Mouse (Mus musculus) embryo, embryonic 11.5 days (tissue): Measurements from ENCODE around the gene Tnik.

Source experiments
- DNase-seq: peaks from one replicate; pipeline ENCODE4 v3.0.0-alpha.2; 2012; ENCODE audit warnings: low read depth, low spot score

Tnik gene

GRCm38 (mm10) chr3:28542941-28543340 lies 279.9 kb downstream of the Tnik start:
- DNase-seq = no peak

GRCm38 (mm10) chr3:28543380-28543984 lies 280.5 kb downstream of the Tnik start:
- no peak for DNase-seq

GRCm38 (mm10) chr3:28544345-28544869 lies 281.4 kb downstream of the Tnik start:
- no peak for DNase-seq

GRCm38 (mm10) chr3:28547965-28548730 lies 285.1 kb downstream of the Tnik start:
- DNase-seq = no peak

DNA sequence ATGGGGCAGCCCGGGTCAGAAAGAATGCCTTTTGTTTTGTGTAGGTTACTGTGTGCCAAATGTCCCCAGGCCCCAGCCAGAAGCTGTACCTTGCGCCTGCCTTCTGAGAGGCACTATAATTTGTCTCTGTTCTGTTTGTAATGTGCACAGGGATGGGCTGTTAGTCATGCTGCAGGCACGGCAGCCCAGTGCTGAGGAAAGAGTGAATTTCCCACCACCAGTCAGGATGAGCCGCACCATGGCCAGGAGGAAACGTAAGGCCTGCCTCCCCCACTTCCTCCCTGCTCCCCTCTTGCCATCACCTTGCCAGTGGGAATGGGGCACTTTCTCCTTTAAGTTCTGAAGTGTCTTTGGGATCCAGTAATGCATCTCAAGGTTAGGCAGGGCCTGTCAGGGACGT lies 286.4 kb downstream of the Tnik start:
- DNase-seq = no peak

GRCm38 (mm10) chr3:28550497-28551093 lies 287.6 kb downstream of the Tnik start:
- DNase-seq = no peak

DNA sequence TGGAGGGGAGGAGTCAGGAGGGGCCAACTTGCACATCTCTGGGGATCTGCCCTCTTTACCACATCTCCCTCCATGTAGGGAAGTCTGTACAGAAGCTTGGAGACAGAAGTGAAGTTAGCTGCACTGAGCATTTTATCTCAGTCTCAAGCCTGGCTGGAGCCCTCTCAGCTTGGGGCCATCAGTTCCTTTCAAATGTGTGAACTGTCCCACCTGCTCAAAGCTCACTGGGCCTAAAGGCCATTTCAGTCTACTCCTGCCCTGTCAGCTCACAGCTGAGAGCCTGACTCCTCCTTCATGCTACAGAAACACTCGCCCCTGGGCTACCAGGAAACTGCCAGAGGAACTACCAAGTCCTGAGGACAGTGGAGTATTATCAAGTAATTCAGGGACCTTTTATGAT lies 288.7 kb downstream of the Tnik start:
- no peak for DNase-seq

DNA sequence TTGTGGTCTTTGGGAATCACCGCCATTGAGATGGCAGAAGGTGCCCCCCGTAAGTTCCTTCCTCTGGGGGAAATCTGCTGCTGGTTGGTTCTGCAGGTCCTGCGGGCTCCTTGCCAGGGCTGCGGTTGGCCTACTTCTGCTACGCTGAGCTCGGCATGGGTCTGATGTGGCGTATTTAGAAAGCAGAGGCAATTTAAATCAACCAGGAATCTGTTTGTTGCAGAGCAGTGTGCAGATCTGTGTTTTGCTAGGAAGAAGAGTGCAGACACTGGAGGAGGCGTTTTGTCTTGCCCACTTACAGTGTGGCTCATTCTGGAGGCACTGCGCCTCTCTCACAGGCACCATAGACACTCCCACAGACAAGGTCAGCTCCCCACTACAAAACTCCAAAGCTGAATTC lies 291.9 kb downstream of the Tnik start:
- no peak for DNase-seq

DNA sequence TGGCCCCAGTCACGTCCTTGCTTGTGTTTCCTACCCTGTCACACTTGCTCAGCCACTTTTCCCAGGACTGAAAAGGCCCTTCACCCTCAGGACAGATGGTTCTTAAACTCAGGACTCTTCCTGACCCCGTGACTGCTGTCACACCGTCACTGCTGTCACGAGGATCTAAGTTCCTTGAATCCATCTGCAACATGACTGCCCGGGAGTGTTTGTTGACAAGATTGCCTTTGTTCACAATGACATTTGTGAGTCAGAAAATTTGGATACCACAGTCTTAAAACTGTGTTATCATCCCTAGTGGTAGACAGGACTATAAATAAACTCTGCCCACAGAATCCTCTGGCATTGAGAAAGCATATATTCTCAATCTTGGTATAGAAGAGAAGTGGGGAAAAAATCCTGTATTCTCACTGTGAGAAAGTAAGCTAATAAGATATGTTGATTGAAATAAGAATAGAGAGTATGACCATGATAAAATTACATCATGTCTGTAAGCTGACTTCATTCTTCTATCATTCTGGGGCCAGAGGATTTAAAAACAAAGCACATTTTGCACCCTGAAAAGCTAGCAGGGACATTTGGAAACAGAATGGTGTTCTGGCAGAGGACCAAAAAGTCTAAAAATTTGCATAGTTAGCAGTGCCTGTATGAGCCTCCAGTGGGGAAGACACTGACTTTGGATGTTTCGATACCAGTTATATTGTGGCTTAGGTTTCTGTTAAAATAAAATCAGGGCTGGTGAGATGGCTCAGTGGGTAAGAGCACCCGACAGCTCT lies 293.0 kb downstream of the Tnik start:
- DNase-seq = no peak

GRCm38 (mm10) chr3:28558328-28558871 lies 295.4 kb downstream of the Tnik start:
- no peak for DNase-seq

GRCm38 (mm10) chr3:28561408-28561807 lies 298.4 kb downstream of the Tnik start:
- DNase-seq = no peak

DNA sequence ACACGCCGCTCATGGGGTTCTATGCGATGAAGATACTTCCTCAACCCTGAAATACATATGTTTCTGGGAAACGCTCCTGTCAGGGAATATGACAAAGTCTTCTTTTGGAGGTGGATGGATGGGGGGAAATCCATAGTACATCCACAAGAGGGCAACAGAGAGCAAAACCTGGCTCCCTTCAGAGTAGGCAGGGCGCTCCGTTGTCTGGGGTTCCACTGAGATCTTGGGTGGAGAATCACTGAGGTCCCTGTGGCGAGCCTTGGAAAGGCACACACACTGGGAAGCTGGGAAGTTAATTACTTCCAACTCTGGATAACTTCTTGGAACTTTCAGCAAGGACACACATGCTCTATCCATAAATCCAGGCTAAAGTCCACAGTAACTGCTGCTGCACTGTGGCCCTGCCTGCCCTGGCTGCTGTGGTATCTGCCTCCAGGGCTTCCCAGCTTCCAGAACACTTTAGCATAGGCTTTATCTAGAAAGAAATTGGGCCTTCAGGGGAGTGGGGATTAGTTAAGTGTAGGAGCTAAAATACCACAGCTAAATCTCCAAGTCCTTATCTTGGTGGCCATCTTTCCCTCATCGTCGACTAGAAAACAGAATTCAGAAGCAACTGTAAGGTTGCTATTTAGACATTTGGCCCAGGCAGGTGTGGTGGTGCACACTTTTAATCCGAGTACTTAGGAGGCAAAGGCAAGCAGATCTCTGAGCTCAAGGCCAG lies 299.8 kb downstream of the Tnik start:
- peak; percentile 22 for DNase-seq

- DNase-seq = no peak
These were observed 301.6 kb downstream of the Tnik start for GRCm38 (mm10) chr3:28564370-28565357.

DNA sequence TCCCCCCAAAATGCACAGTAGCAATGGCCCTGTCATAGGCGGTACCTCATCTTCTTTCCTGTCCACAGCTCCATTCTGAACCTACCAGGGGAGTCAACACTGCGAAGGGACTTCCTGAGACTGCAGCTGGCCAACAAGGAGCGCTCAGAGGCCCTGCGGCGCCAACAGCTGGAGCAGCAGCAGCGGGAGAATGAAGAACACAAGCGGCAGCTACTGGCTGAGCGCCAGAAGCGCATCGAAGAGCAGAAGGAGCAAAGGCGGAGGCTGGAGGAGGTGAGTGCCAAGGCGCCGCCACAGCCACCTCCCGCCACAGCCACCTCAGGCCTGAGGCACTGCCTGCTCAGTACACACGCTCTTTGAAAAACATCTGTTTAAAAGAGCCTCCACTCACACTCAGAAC lies 314.3 kb downstream of the Tnik start:
- peak; percentile 17 for DNase-seq

GRCm38 (mm10) chr3:28578950-28579615 lies 316.1 kb downstream of the Tnik start:
- DNase-seq = no peak

- no peak for DNase-seq
These were observed 322.9 kb downstream of the Tnik start for GRCm38 (mm10) chr3:28585750-28586465.

DNA sequence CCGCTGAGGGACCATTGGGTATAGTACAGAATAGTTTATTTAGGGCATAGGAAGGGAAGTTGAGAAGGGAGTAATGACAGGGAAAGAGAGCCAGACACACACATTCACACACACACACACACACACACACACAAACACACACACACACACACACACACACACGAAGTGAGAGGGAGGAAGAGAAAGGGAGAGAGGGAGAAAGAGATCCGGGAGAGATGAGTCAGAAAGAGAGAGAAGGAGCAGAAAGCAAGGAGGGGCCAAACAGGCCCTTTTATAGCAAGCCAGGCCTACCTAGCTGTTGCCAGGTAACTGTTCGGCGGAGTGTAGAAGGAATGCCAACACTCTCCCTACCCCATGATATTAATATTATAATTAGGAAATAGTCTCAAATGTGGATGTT lies 324.8 kb downstream of the Tnik start:
- no peak for DNase-seq

- DNase-seq = peak; percentile 11
These were observed 328.3 kb downstream of the Tnik start for GRCm38 (mm10) chr3:28591345-28591744.

GRCm38 (mm10) chr3:28593922-28594321 lies 330.9 kb downstream of the Tnik start:
- DNase-seq = no peak
